9 mouse cellular contexts compared by ENCODE assay signal in the genomic region with DNA sequence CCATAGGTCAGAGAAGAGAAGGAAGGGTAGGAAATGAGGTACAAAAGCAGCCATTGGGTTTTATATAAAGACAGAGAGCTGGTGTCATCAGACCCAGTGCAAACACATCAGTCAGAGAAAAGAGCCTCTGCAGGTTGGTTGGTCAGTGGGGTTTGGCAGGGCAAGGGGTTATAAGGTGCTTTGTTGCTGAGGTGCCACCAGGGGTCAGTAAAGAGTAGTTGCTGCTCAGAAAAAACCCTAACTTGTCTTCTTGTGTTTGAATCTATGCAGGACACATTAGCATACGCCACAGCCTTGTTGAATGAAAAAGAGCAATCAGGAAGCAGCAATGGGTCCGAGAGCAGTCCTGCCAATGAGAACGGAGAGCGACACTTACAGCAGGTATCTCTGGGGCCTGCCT. TPM values are rescaled to one million over a fixed set of nuclear protein-coding genes. Genes with fewer than 3 reads are reported as not detected.
A peak's percentile ranks its signal among the peaks of the same experiment; 100 is the strongest.
DNase-seq lines count a peak whose midpoint lies in the region; ATAC-seq and TF ChIP-seq lines count a peak whose summit lies in the region.
"Had no signal": no experiment of that assay in that cellular context is flagged by ENCODE, and none has a peak within 500 bp of the region (broad histone marks: within the 10 kb centered on the region; RNA-seq: fewer than 3 reads in every experiment).

No protein-coding gene starts in this region.

- H3K27me3 ChIP-seq in liver, postnatal 0 days (ENCODE audit: insufficient read depth, low read length) = no peaks in the 10 kb centered on the region
- no peaks in the 10 kb centered on the region for H3K27me3 ChIP-seq in MEL (ENCODE audit: control insufficient read depth in 1 of 2, insufficient read depth in 2 of 2, low read length in 2 of 2)
- H3K27me3 ChIP-seq: stomach, embryonic 15.5 days had no signal

- no peaks in the 10 kb centered on the region for H3K4me1 ChIP-seq in liver, postnatal 0 days (ENCODE audit: insufficient read depth)
- no peaks in the 10 kb centered on the region for H3K4me1 ChIP-seq in MEL (ENCODE audit: control insufficient read depth in 1 of 2, insufficient read depth in 2 of 2, low read length in 2 of 2)
- H3K4me1 ChIP-seq: stomach, embryonic 15.5 days had no signal

- H3K4me2 ChIP-seq in liver, postnatal 0 days (ENCODE audit: low read depth, low read length) = no peak overlapping the region
- H3K4me2 ChIP-seq: stomach, embryonic 15.5 days had no signal

- TF ChIP-seq POLR2A in MEL (IDR thresholded peaks at IDR 0.05; ENCODE audit: control insufficient read depth in 1 of 2, insufficient read depth in 1 of 2, low read depth in 1 of 2, low read length in 2 of 2, poor library complexity in 1 of 2) = no peak

- H3K79me2 ChIP-seq in MEL (ENCODE audit: control insufficient read depth, insufficient read depth, low read length, poor library complexity) = no peaks in the 10 kb centered on the region

- peak; percentile 25 for TF ChIP-seq RAD21 in MEL (IDR thresholded peaks at IDR 0.05; ENCODE audit: low read depth, low read length)

- H3K27ac ChIP-seq in liver, postnatal 0 days (ENCODE audit: low read depth) = no peak overlapping the region
- H3K27ac ChIP-seq in MEL (ENCODE audit: control insufficient read depth, low read depth, low read length) = no peak overlapping the region
- H3K27ac ChIP-seq: stomach, embryonic 15.5 days had no signal

- no peak for DNase-seq in liver, postnatal 0 days
- DNase-seq in liver (no peak), MEL (ENCODE audit: low read depth, low spot score) (peak; percentile 74)
- DNase-seq in c-Kit-positive CD71-positive TER-119-positive erythroid progenitor cells, embryonic 14.5 days (ENCODE audit: low spot score) = peak; percentile 20
- DNase-seq in lung, postnatal 10 days = peak; percentile 16
- DNase-seq in urinary bladder, adult 2 months (ENCODE audit: low spot score) = no peak
- no peak for DNase-seq in layer of hippocampus, adult 18-20 months (ENCODE audit: low spot score in 2 of 2)

- no peak overlapping the region for H3K4me3 ChIP-seq in liver, postnatal 0 days (ENCODE audit: low read depth, low read length)
- H3K4me3 ChIP-seq in MEL (ENCODE audit: control insufficient read depth in 1 of 2, insufficient read depth in 1 of 2, low read depth in 2 of 2, low read length in 2 of 2) = no peak overlapping the region
- H3K4me3 ChIP-seq: stomach, embryonic 15.5 days had no signal

- no peak overlapping the region for H3K9ac ChIP-seq in liver, postnatal 0 days (replicated peaks)
- H3K9ac ChIP-seq in MEL (ENCODE audit: control insufficient read depth, low read depth, low read length, poor library complexity, severe bottlenecking) = no peak overlapping the region
- H3K9ac ChIP-seq: stomach, embryonic 15.5 days had no signal

- 77% methylated on average over 4 of the region's 4 CpGs for WGBS in liver, postnatal 0 days (ENCODE audit: insufficient replicate concordance)

- no peak for TF ChIP-seq EP300 in liver, postnatal 0 days (IDR thresholded peaks at IDR 0.05; ENCODE audit: low read depth)
- no peak for TF ChIP-seq EP300 in MEL (IDR thresholded peaks at IDR 0.05; ENCODE audit: low read depth in 1 of 2, low read length in 2 of 2)

- ATAC-seq in liver, postnatal 0 days = no peak

- peak; percentile 79 for TF ChIP-seq CTCF in liver, postnatal 0 days (IDR thresholded peaks at IDR 0.05; ENCODE audit: low read depth)
- peak; percentile 67 to 92 (median 71) for TF ChIP-seq CTCF in MEL (IDR thresholded peaks at IDR 0.05 in 2 of 3, conservative IDR thresholded peaks at IDR 0.05 in 1 of 3; ENCODE audit: control insufficient read depth in 1 of 3, insufficient read depth in 1 of 3, low read depth in 2 of 3, low read length in 3 of 3, poor library complexity in 1 of 3, severe bottlenecking in 1 of 3)

- peaks cover 71% of the 10 kb centered on the region for H3K36me3 ChIP-seq in liver, postnatal 0 days (replicated peaks; ENCODE audit: insufficient read depth, low read length)
- peaks cover 0 to 15% of the 10 kb centered on the region in 2 experiments; a peak in 2 of 4 replicates for H3K36me3 ChIP-seq in MEL (ENCODE audit: control insufficient read depth in 1 of 2, insufficient read depth in 2 of 2, low read length in 2 of 2)

- H3K9me3 ChIP-seq in liver, postnatal 0 days (ENCODE audit: low read length) = no peaks in the 10 kb centered on the region
- no peaks in the 10 kb centered on the region for H3K9me3 ChIP-seq in MEL (replicated peaks; ENCODE audit: insufficient read depth, low read length)
- H3K9me3 ChIP-seq: stomach, embryonic 15.5 days had no signal

TF ChIP-seq in MEL, 35 proteins besides CTCF, POLR2A, EP300 and RAD21:
- TF ChIP-seq MXI1 (IDR thresholded peaks at IDR 0.05; ENCODE audit: low read depth, low read length) = no peak
- TF ChIP-seq SMC3 (IDR thresholded peaks at IDR 0.05; ENCODE audit: low read depth, low read length) = peak; percentile 53

RNA-seq across cellular contexts. Expression of gene Pcsk9, which starts 27.7 kb away (rescaled TPM):
- 9.0 and 9.8 TPM in 2 replicates for polyA plus RNA-seq in liver, postnatal 0 days (2015; fragmentation: Nextera tagmentation; extraction: Ambion mirVana)
- 96.0 and 106 TPM in 2 replicates for total RNA-seq in MEL (2012; rRNA removed)
- polyA plus RNA-seq in MEL (2012; ENCODE audit: insufficient read depth in 1 of 2, insufficient read length in 2 of 2, low read depth in 1 of 2, low replicate concordance in 2 of 2, missing spikeins in 1 of 2) = 100 to 1,000 TPM in 1 of 2 experiments, not detected in 1; 107 TPM
- polyA plus RNA-seq in urinary bladder, adult 2 months (2012; rRNA removed) = 1.7 and 2.0 TPM in 2 replicates
- total RNA-seq in layer of hippocampus, adult 18-20 months (2021) = under 1 TPM in 1 of 2 experiments, not detected in 1; 0.12 TPM
- total RNA-seq: heart, postnatal 14 days had no signal

RNA-seq across cellular contexts. Expression of gene Bsnd, which starts 55.6 kb away (rescaled TPM):
- polyA plus RNA-seq in liver, postnatal 0 days (2015; fragmentation: Nextera tagmentation; extraction: Ambion mirVana) = not detected in 2 replicates
- total RNA-seq in MEL (2012; rRNA removed) = 0.04 TPM in 1 of 2 replicates, not detected in the other
- polyA plus RNA-seq in MEL (2012; ENCODE audit: insufficient read depth in 1 of 2, insufficient read length in 2 of 2, low read depth in 1 of 2, low replicate concordance in 2 of 2, missing spikeins in 1 of 2) = not detected
- 0.34 and 0.41 TPM in 2 replicates for polyA plus RNA-seq in urinary bladder, adult 2 months (2012; rRNA removed)
- not detected for total RNA-seq in layer of hippocampus, adult 18-20 months (2021)
- total RNA-seq: heart, postnatal 14 days had no signal
- polyA plus RNA-seq: stomach, embryonic 15.5 days had no signal

Comparison
In these comparisons a context has a peak if more than half of its experiments do, and no peak if none do; other contexts are left out.
1. DNase-seq: peak in MEL (single experiment), c-Kit-positive CD71-positive TER-119-positive erythroid progenitor cells, embryonic 14.5 days (single experiment) and lung, postnatal 10 days (single experiment); none in liver, postnatal 0 days (single experiment), liver (single experiment), urinary bladder, adult 2 months (single experiment) and layer of hippocampus, adult 18-20 months (0 of 2).